Mouse (Mus musculus) heart, postnatal 0 days (tissue): ENCODE data around the gene Myo6. TPM values are rescaled to one million over a fixed set of nuclear protein-coding genes. Genes with fewer than 3 reads are reported as not detected.
A peak's percentile ranks its signal among the peaks of the same experiment; 100 is the strongest.

Experiments
- ATAC-seq: fragments of 200-750 bp; cut with Nextera tagmentation; 2 replicates; pipeline ENCODE4 v1.8.0; 2017; ENCODE audit warnings: low read depth, moderate number of reproducible peaks, moderate library complexity; ENCODE audit not compliant: insufficient read depth
- DNase-seq: peaks from one replicate; pipeline ENCODE4 v3.0.0-alpha.2; 2016; ENCODE audit warnings: low spot score
- H3K27ac ChIP-seq: fragments of 300-500 bp; sonication (generic); 2 replicates; pipeline ENCODE4 v1.5.1; 2014; ENCODE audit warnings: low read depth, mild to moderate bottlenecking
- H3K27me3 ChIP-seq: fragments of 300-500 bp; sonication (generic); 2 replicates; pipeline ENCODE4 v1.6.1; 2014; ENCODE audit warnings: low read length, mixed read lengths; ENCODE audit not compliant: control insufficient read depth, insufficient read depth
- H3K36me3 ChIP-seq: fragments of 300-500 bp; sonication (generic); replicated peaks from 2 replicates; pipeline ENCODE4 v1.6.1; 2014; ENCODE audit warnings: low read length, mixed read lengths; ENCODE audit not compliant: control insufficient read depth, insufficient read depth
- H3K4me1 ChIP-seq: fragments of 300-500 bp; sonication (generic); 2 replicates; pipeline ENCODE4 v1.6.1; 2014; ENCODE audit warnings: antibody characterized with exemption; ENCODE audit not compliant: control insufficient read depth, insufficient read depth
- H3K4me2 ChIP-seq: fragments of 300-500 bp; sonication (generic); 2 replicates; pipeline ENCODE4 v1.6.1; 2014; ENCODE audit warnings: low read depth, mild to moderate bottlenecking, low read length, moderate library complexity
- H3K4me3 ChIP-seq: fragments of 300-500 bp; sonication (generic); 2 replicates; pipeline ENCODE4 v1.5.1; 2014; ENCODE audit warnings: low read depth, low read length
- H3K9ac ChIP-seq: fragments of 300-500 bp; sonication (generic); replicated peaks from 2 replicates; pipeline ENCODE4 v1.6.1; 2014; ENCODE audit warnings: low read depth, low read length, mixed read lengths
- H3K9me3 ChIP-seq: fragments of 300-500 bp; sonication (generic); replicated peaks from 2 replicates; pipeline ENCODE4 v1.6.1; 2016; ENCODE audit warnings: low read length; ENCODE audit not compliant: control insufficient read depth
- CTCF ChIP-seq: IDR thresholded peaks from 2 replicates; pipeline ENCODE4 v1.5.1; 2016; ENCODE audit warnings: antibody characterized with exemption, control low read depth, low read depth
- EP300 ChIP-seq: IDR thresholded peaks from 2 replicates; pipeline ENCODE4 v1.6.1; 2016; ENCODE audit warnings: antibody characterized with exemption, low read depth
- WGBS: fragments of 180-500 bp; shearing (Covaris S2); extraction: QIAGEN DNeasy Blood & Tissue Kit; methylation state at CpG from one replicate; pipeline ENCODE4 v1.1.7; 2014; 5-methylcytosine and 5-hydroxymethylcytosine counted together
- polyA plus RNA-seq: library from polyadenylated mRNA; unstranded; fragments of >200 nt; fragmentation: Nextera tagmentation; extraction: Ambion mirVana; gene quantifications from 2 replicates; pipeline ENCODE4 v1.2.1, GENCODE M21; 2015
- total RNA-seq: library from RNA; depleted of rRNA; stranded (reverse); fragments of >200 nt; gene quantifications from 2 replicates; pipeline ENCODE4 v1.2.3, GENCODE M21; 2014; ENCODE audit warnings: low replicate concordance

The Myo6 gene
- total and polyA plus RNA-seq, 2 experiments from 2014 or later: 7.1 to 13.2 TPM

- TF ChIP-seq CTCF: no peak
- no peak for TF ChIP-seq EP300
- Histone ChIP-seq H3K27me3 (no peaks in the 10 kb centered on the region), H3K4me1 (0 out of 2 replicates have a peak, but pooled peaks cover 4% of the 10 kb centered on the region), H3K27ac (no peak overlapping the region), H3K36me3 (no peaks in the 10 kb centered on the region), H3K4me2 (no peak overlapping the region), H3K9ac (no peak overlapping the region), H3K9me3 (no peaks in the 10 kb centered on the region), H3K4me3 (no peak overlapping the region)
- DNase-seq: no peak
- 0 out of 2 replicates have a peak, but pooled peaks have one; percentile 20 for ATAC-seq
- 81% methylated on average over 12 of the region's 12 CpGs for WGBS
Measured at GRCm38 (mm10) chr9:80210096-80210495, 45.3 kb downstream of the Myo6 start.

GRCm38 (mm10) chr9:80213428-80213827, 48.6 kb downstream of the Myo6 start:
- no peak overlapping the region for H3K27ac ChIP-seq
- H3K4me1 ChIP-seq: peaks cover 19% of the 10 kb centered on the region
- no peak overlapping the region for H3K9ac ChIP-seq
- no peak overlapping the region for H3K4me2 ChIP-seq
- no peak overlapping the region for H3K4me3 ChIP-seq
- TF ChIP-seq EP300: no peak
- no peak for TF ChIP-seq CTCF
- no peaks in the 10 kb centered on the region for H3K27me3 ChIP-seq
- no peaks in the 10 kb centered on the region for H3K9me3 ChIP-seq
- 88% methylated on average over 2 of the region's 2 CpGs for WGBS
- ATAC-seq: no peak
- no peak for DNase-seq
- H3K36me3 ChIP-seq: 0 out of 2 replicates have a peak, but pooled peaks cover 3% of the 10 kb centered on the region

- DNase-seq: no peak
- TF ChIP-seq EP300 (no peak), CTCF (no peak)
- Histone ChIP-seq H3K27me3 (no peaks in the 10 kb centered on the region), H3K4me3 (no peak overlapping the region), H3K9me3 (no peaks in the 10 kb centered on the region), H3K36me3 (0 out of 2 replicates have a peak, but pooled peaks cover 9% of the 10 kb centered on the region), H3K4me2 (no peak overlapping the region), H3K27ac (no peak overlapping the region), H3K9ac (no peak overlapping the region), H3K4me1 (peaks cover 15% of the 10 kb centered on the region)
- WGBS: 81% methylated on average over 5 of the region's 5 CpGs
- no peak for ATAC-seq
Measured at GRCm38 (mm10) chr9:80215502-80215901, 50.7 kb downstream of the Myo6 start.

GRCm38 (mm10) chr9:80216786-80217501, 52.1 kb downstream of the Myo6 start:
- H3K36me3 ChIP-seq: 0 out of 2 replicates have a peak, but pooled peaks cover 9% of the 10 kb centered on the region
- H3K27ac ChIP-seq: no peak overlapping the region
- ATAC-seq: no peak
- no peaks in the 10 kb centered on the region for H3K9me3 ChIP-seq
- H3K9ac ChIP-seq: no peak overlapping the region
- no peak for TF ChIP-seq CTCF
- TF ChIP-seq EP300: no peak
- WGBS: 55% methylated on average over 16 of the region's 16 CpGs
- H3K27me3 ChIP-seq: no peaks in the 10 kb centered on the region
- no peak for DNase-seq
- H3K4me2 ChIP-seq: 0 out of 2 replicates have a peak overlapping the region, but pooled peaks have one; percentile 1
- H3K4me3 ChIP-seq: no peak overlapping the region
- H3K4me1 ChIP-seq: peaks cover 15% of the 10 kb centered on the region

- Histone ChIP-seq H3K9me3 (no peaks in the 10 kb centered on the region), H3K36me3 (0 out of 2 replicates have a peak, but pooled peaks cover 9% of the 10 kb centered on the region), H3K9ac (no peak overlapping the region), H3K4me1 (peaks cover 15% of the 10 kb centered on the region), H3K27ac (no peak overlapping the region), H3K4me2 (no peak overlapping the region), H3K4me3 (no peak overlapping the region), H3K27me3 (no peaks in the 10 kb centered on the region)
- 91% methylated on average over 6 of the region's 6 CpGs for WGBS
- TF ChIP-seq CTCF (no peak), EP300 (no peak)
- ATAC-seq (no peak), DNase-seq (no peak)
Measured at GRCm38 (mm10) chr9:80218718-80219117, 53.9 kb downstream of the Myo6 start.
